Mouse (Mus musculus) CD4-positive, CD25-positive, alpha-beta regulatory T cell (primary cell): ENCODE measurements around the gene Zfp697. TPM values are rescaled to one million over a fixed set of nuclear protein-coding genes. Genes with fewer than 3 reads are reported as not detected.

Source experiments
- polyA plus RNA-seq: library from polyadenylated mRNA; unstranded; fragments of 100-300 nt; shearing (Covaris generic); gene quantifications from one replicate; pipeline ENCODE4 v1.2.1, GENCODE M21; 2017

Zfp697 gene
- polyA plus RNA-seq: 0.05 TPM

DNA sequence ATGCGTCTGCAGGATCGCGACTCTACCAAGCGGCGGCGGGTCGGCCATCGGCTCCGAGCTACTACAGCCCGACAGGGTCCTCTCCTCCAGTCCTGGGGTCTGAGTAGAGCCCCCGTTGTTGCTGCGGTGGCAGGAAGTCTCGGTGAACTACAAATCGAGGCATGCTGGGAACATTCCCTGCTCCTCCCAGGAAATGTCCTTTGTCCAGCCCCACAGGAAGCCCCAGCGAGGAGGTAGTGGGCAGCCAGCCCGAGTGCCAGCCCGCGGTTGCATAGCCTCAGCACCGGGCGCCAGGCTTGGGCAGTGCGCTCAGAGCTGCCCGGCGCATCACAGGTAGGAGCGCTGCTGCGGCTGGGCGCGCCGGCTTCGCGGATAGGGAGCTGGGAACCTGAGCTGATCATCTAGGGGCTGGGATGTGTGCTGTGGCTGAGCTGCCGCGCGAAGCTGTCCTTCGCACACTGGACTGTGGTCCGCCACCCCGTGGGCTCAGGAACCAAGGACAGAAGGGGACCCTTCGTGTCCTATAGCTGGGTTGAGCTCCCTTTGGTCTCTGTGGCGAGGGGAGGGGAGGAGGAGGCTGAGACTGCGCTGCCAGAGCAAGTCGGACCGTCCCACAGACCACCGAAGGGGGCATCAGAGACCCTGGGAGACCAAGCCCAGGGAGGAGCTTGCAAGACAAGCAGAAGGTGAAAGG, at the start of gene Zfp697:
Gene Zfp697 (plus strand): TSS at position 216 of the 694 bp plus-strand sequence.

DNA sequence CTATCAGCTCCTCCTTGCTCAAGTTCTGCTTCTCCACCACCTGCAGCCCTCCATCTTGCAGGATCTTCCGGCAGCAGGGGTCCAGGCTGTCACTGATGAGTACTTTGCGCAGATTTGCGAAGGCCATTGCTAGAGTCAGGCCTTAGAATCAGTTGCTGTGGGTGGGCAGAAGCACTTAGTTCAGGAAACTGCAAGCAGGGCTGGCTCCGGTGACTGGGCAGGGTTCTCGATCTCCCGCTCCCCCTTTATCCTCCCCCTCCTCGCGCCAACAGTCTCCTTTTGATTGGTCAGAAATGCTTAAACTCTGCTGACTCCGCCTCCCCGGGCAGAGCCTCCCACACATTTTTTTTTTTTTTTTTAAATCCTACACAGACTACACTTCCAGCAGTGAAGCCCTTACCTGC, 42.6 kb upstream of the Zfp697 start, which contains the start of gene Phgdh:
Gene Phgdh (minus strand): TSS at position 285 of the 404 bp plus-strand sequence.

DNA sequence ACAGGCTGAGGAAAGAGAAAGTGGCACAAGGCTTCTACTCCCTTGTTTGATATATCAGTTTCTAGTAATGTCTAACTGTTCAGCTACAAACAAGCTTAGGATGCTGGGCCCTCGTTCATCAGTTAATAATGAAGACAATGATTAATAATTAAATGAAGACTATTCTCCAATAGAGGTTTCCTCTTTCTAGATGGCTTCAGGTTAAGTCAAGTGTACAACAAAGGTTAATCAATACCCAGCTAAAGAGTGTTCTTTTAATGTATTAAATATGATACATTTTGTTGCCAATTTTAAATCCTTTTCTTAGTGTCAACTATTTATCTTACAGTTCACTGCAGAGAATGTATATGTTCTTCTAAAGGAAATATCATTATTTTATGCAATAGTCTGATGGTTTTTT, 74.8 kb downstream of the Zfp697 start, which contains the start of gene Gm4450:
Gene Gm4450 (minus strand): TSS at position 101 of the 400 bp plus-strand sequence.

DNA sequence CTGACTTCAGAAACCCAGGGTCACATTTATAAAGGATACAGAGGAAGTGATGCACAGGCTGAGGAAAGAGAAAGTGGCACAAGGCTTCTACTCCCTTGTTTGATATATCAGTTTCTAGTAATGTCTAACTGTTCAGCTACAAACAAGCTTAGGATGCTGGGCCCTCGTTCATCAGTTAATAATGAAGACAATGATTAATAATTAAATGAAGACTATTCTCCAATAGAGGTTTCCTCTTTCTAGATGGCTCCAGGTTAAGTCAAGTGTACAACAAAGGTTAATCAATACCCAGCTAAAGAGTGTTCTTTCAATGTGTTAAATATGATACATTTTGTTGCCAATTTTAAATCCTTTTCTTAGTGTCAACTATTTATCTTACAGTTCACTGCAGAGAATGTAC, 128.2 kb downstream of the Zfp697 start, which contains the start of gene Hsd3b4:
Gene Hsd3b4 (minus strand): TSS at position 101 of the 400 bp plus-strand sequence.

DNA sequence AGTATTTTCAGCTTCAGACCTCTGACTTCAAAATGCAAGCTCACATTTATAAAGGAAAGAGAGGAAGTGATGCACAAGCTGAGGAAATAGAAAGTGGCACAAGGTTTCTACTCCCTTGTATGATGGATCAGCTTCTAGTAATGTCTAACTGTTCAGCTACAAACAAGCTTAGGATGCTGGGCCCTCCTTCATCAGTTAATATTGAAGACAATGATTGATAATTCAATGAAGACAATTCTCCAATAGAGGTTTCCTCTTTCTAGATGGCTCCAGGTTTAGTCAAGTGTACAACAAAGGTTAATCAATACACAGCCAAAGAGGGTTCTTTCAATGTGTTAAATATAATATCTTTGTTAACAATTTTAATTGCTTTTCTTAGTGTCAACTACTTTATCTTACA, 206.4 kb downstream of the Zfp697 start, which contains the start of gene Gm10681:
Gene Gm10681 (minus strand): TSS at position 101 of the 400 bp plus-strand sequence.

DNA sequence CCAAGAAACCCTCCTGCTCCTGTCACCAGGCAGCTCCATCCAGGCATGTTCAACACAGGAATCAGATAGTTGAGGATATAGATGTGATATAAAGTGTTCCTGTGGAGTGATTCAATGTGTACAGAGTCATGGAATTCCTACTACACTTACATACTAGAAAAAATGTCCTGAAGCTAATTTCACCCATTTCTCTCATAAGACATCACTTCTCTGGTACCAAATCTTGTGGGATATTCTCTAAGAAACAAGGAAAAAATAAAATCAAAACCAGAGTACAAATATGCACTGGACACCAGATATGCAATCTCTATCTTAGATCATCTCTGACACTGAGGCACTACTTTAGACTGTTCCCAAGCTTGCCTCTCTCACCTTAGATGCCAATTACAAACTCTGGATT, 247.9 kb downstream of the Zfp697 start, which contains the start of gene Hsd3b5:
Gene Hsd3b5 (minus strand): TSS at position 101 of the 400 bp plus-strand sequence.

DNA sequence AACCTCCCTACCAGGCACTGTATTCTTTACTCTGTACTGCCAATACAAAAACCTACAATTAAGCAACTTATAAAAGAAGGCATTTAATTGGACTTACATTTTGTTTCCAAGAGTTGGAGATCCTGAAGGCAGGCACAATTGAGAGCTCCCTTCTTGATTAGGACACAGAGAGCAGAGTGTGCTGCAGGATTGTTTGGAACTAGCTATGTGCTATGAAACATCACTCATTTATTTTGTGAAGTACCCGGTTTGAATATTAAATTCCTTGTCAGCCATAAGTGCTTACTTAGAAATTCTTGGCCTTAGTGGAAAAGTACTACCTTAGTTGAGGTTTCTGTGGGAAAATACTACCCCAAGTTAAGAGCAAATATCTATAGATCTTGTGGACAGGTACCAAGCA, 342.1 kb downstream of the Zfp697 start, which contains the start of gene Hsd3b2:
Gene Hsd3b2 (minus strand): TSS at position 168 of the 400 bp plus-strand sequence.

Other genes with a start within 250 kb of the Zfp697 start
- not detected for gene Adam30, start 221.8 kb upstream of the Zfp697 start, polyA plus RNA-seq
- not detected for gene Reg4, start 160.3 kb upstream of the Zfp697 start, polyA plus RNA-seq
- not detected for gene Hmgcs2, start 102.0 kb upstream of the Zfp697 start, polyA plus RNA-seq
- 160 TPM for gene Phgdh, start 42.5 kb upstream of the Zfp697 start, polyA plus RNA-seq
- not detected for gene Gm4450, start 74.7 kb downstream of the Zfp697 start, polyA plus RNA-seq
- gene Hsd3b4, start 128.1 kb downstream of the Zfp697 start, polyA plus RNA-seq: not detected
- not detected for gene Gm10681, start 206.3 kb downstream of the Zfp697 start, polyA plus RNA-seq
- gene Hsd3b5, start 247.8 kb downstream of the Zfp697 start, polyA plus RNA-seq: not detected